8 mouse cellular contexts compared by ENCODE assay signal in genomic region chr19:7205326-7205725, GRCm38 (mm10). TPM values are rescaled to one million over a fixed set of nuclear protein-coding genes. Genes with fewer than 3 reads are reported as not detected.
DNase-seq lines count a peak whose midpoint lies in the region; ATAC-seq and TF ChIP-seq lines count a peak whose summit lies in the region.

No protein-coding gene starts in this region.

- H3ac ChIP-seq in myocyte (ENCODE audit: control insufficient read depth, insufficient read length), result peak overlapping the region; percentile 65

- ATAC-seq in hindbrain, embryonic 16.5 days, result no peak

- H3K27ac ChIP-seq in layer of hippocampus, adult 2 months, result peak overlapping the region; percentile 98
- H3K27ac ChIP-seq in cortical plate, adult 2 months (ENCODE audit: insufficient read depth, low read length), result peak overlapping the region; percentile 18; the same call in 1 of the 2 replicates
- H3K27ac ChIP-seq in hindbrain, embryonic 16.5 days (ENCODE audit: low read depth, low read length), result peak overlapping the region; percentile 97

- no peak for TF ChIP-seq POLR2A in cortical plate, adult 2 months (IDR thresholded peaks at IDR 0.05; ENCODE audit: extremely low read depth, insufficient read depth, low read length)
- no peak for TF ChIP-seq POLR2A in myocyte (IDR thresholded peaks at IDR 0.05; ENCODE audit: insufficient read length, low read depth)

- H3K79me2 ChIP-seq in myocyte (ENCODE audit: control insufficient read depth, insufficient read depth), result peaks cover 33% of the 10 kb centered on the region

- peaks cover 8% of the 10 kb centered on the region for H3K4me1 ChIP-seq in cortical plate, adult 2 months (ENCODE audit: control insufficient read depth, insufficient read depth, low read length)
- peaks cover 18% of the 10 kb centered on the region for H3K4me1 ChIP-seq in hindbrain, embryonic 16.5 days (ENCODE audit: control insufficient read depth, insufficient read depth, low read depth, low read length)

- no peak for TF ChIP-seq CTCF in layer of hippocampus, adult 2 months (conservative IDR thresholded peaks at IDR 0.05)
- TF ChIP-seq CTCF in cortical plate, adult 2 months (IDR thresholded peaks at IDR 0.05; ENCODE audit: extremely low read depth, insufficient read depth, low read length), result no peak

- peak overlapping the region; percentile 79 for H3K4me2 ChIP-seq in hindbrain, embryonic 16.5 days (ENCODE audit: low read length)
- peak overlapping the region; percentile 100 for H3K4me2 ChIP-seq in myocyte (ENCODE audit: low read depth)

- WGBS in hindbrain, embryonic 16.5 days, result 30% methylated on average over 7 of the region's 7 CpGs

- no peaks in the 10 kb centered on the region for H3K9me3 ChIP-seq in hindbrain, embryonic 16.5 days (ENCODE audit: control insufficient read depth, low read length)

- H3K36me3 ChIP-seq in hindbrain, embryonic 16.5 days (ENCODE audit: control insufficient read depth, insufficient read depth, low read length), result peaks cover 30% of the 10 kb centered on the region
- peaks cover 14% of the 10 kb centered on the region for H3K36me3 ChIP-seq in myocyte (ENCODE audit: control insufficient read depth, insufficient read depth)

- H3K4me3 ChIP-seq in layer of hippocampus, adult 2 months, result peak overlapping the region; percentile 98
- H3K4me3 ChIP-seq in cortical plate, adult 2 months (ENCODE audit: insufficient read depth, low read length), result peak overlapping the region; percentile 67
- H3K4me3 ChIP-seq in hindbrain, embryonic 16.5 days (ENCODE audit: low read length), result peak overlapping the region; percentile 91
- H3K4me3 ChIP-seq in myocyte, result peak overlapping the region; percentile 85

- DNase-seq in layer of hippocampus, adult 2 months (ENCODE audit: low spot score in 2 of 2), result no peak
- DNase-seq in layer of hippocampus, postnatal 10 days (ENCODE audit: low spot score in 2 of 2), result no peak
- no peak for DNase-seq in ovary, adult 18-20 months (ENCODE audit: low spot score)
- no peak for DNase-seq in spleen, adult 18-20 months
- no peak for DNase-seq in right cerebral cortex, postnatal 14 days

- H3K27me3 ChIP-seq in hindbrain, embryonic 16.5 days (replicated peaks; ENCODE audit: control insufficient read depth, insufficient read depth, low read length), result no peaks in the 10 kb centered on the region
- H3K27me3 ChIP-seq in myocyte (ENCODE audit: control insufficient read depth, insufficient read depth, insufficient read length), result no peaks in the 10 kb centered on the region

- peak overlapping the region; percentile 90 for H3K9ac ChIP-seq in hindbrain, embryonic 16.5 days (ENCODE audit: low read depth, low read length)

TF ChIP-seq in myocyte, 11 proteins besides CTCF, POLR2A, EP300 and RAD21:
- TF ChIP-seq MYOD1 (IDR thresholded peaks at IDR 0.05; ENCODE audit: control insufficient read depth in 1 of 3, insufficient read length in 2 of 3, low read depth in 2 of 3) (no peak), MAX (IDR thresholded peaks at IDR 0.05; ENCODE audit: low read depth) (no peak), TCF3 (IDR thresholded peaks at IDR 0.05; ENCODE audit: insufficient read length, low read depth) (no peak), REST (IDR thresholded peaks at IDR 0.05; ENCODE audit: insufficient read depth, insufficient read length) (no peak), E2F4 (IDR thresholded peaks at IDR 0.05; ENCODE audit: insufficient read depth) (no peak), SRF (IDR thresholded peaks at IDR 0.05; ENCODE audit: control insufficient read depth, insufficient read length, low read depth) (no peak), TCF12 (IDR thresholded peaks at IDR 0.05; ENCODE audit: insufficient read depth, poor library complexity, severe bottlenecking) (no peak), CEBPB (IDR thresholded peaks at IDR 0.05; ENCODE audit: insufficient read depth, poor library complexity, severe bottlenecking) (no peak), MYOG (IDR thresholded peaks at IDR 0.05; ENCODE audit: control insufficient read depth in 1 of 3, insufficient read depth in 1 of 3, insufficient read length in 2 of 3, low read depth in 2 of 3) (no peak), POLR2AphosphoS2 (IDR thresholded peaks at IDR 0.05; ENCODE audit: insufficient read length, low read depth) (no peak), USF1 (IDR thresholded peaks at IDR 0.05; ENCODE audit: low read depth) (no peak)

RNA-seq across cellular contexts. Expression of gene Otub1, which starts 0.8 kb away (rescaled TPM):
- 100 to 1,000 TPM; 299 TPM for total RNA-seq in layer of hippocampus, adult 2 months (2021)
- 100 to 1,000 TPM; 202 to 240 TPM for total RNA-seq in layer of hippocampus, postnatal 10 days (2021)
- 265 TPM in 2 replicates for polyA plus RNA-seq in cortical plate, adult 2 months (2012; rRNA removed)
- 246 and 249 TPM in 2 replicates for polyA plus RNA-seq in hindbrain, embryonic 16.5 days (2015; fragmentation: Nextera tagmentation; extraction: Ambion mirVana)
- 112 TPM for polyA plus RNA-seq in myocyte (2012; fragmentation: generic; extraction: Trizol)

RNA-seq across cellular contexts. Expression of gene Cox8a, which starts 12.1 kb away (rescaled TPM):
- 1,000 to 10,000 TPM in 1 of 2 experiments, 100 to 1,000 TPM in 1; 959 to 1,016 TPM for total RNA-seq in layer of hippocampus, adult 2 months (2021)
- 100 to 1,000 TPM; 688 to 834 TPM for total RNA-seq in layer of hippocampus, postnatal 10 days (2021)
- polyA plus RNA-seq in cortical plate, adult 2 months (2012; rRNA removed), result 1,448 and 1,495 TPM in 2 replicates
- polyA plus RNA-seq in hindbrain, embryonic 16.5 days (2015; fragmentation: Nextera tagmentation; extraction: Ambion mirVana), result 1,071 and 1,270 TPM in 2 replicates
- 1,011 TPM for polyA plus RNA-seq in myocyte (2012; fragmentation: generic; extraction: Trizol)

RNA-seq across cellular contexts. Expression of gene Naa40, which starts 35.7 kb away (rescaled TPM):
- 10 to 100 TPM; 34.2 to 38.1 TPM for total RNA-seq in layer of hippocampus, adult 2 months (2021)
- 10 to 100 TPM; 36.3 to 45.6 TPM for total RNA-seq in layer of hippocampus, postnatal 10 days (2021)
- polyA plus RNA-seq in cortical plate, adult 2 months (2012; rRNA removed), result 62.4 and 64.7 TPM in 2 replicates
- 60.6 and 66.9 TPM in 2 replicates for polyA plus RNA-seq in hindbrain, embryonic 16.5 days (2015; fragmentation: Nextera tagmentation; extraction: Ambion mirVana)
- polyA plus RNA-seq in myocyte (2012; fragmentation: generic; extraction: Trizol), result 10.3 TPM

Comparison
In these comparisons a context has a peak if more than half of its experiments do, and no peak if none do; other contexts are left out.
1. H3K27ac ChIP-seq: peak in every context shown above with its lines; median percentile 98 in layer of hippocampus, adult 2 months; 97 in hindbrain, embryonic 16.5 days; 18 in cortical plate, adult 2 months.